ENCODE assay signal across 11 mouse cellular contexts in genomic region chr14:72110689-72111088, GRCm38 (mm10).
"Had no signal": no experiment of that assay in that cellular context is flagged by ENCODE, and none has a peak within 500 bp of the region (broad histone marks: within the 10 kb centered on the region; RNA-seq: fewer than 3 reads in every experiment).

No protein-coding gene starts in this region.

- H3K4me1 ChIP-seq: limb, embryonic 10.5 days; liver, embryonic 15.5 days; midbrain, embryonic 13.5 days; neural tube, embryonic 15.5 days had no signal

- H3K27me3 ChIP-seq: liver, embryonic 15.5 days; midbrain, embryonic 13.5 days; neural tube, embryonic 15.5 days had no signal

- ATAC-seq: midbrain, embryonic 13.5 days had no signal

- H3K9me3 ChIP-seq: limb, embryonic 10.5 days; liver, embryonic 15.5 days; midbrain, embryonic 13.5 days; neural tube, embryonic 15.5 days had no signal

- H3K27ac ChIP-seq: left cerebral cortex, adult 2 months; limb, embryonic 10.5 days; liver, embryonic 15.5 days; midbrain, embryonic 13.5 days; neural tube, embryonic 15.5 days had no signal

- H3K36me3 ChIP-seq: limb, embryonic 10.5 days; liver, embryonic 15.5 days; midbrain, embryonic 13.5 days; neural tube, embryonic 15.5 days had no signal

- H3K4me2 ChIP-seq: liver, embryonic 11.5 days; liver, embryonic 15.5 days; midbrain, embryonic 13.5 days; neural tube, embryonic 15.5 days had no signal

- H3K4me3 ChIP-seq: left cerebral cortex, adult 2 months; limb, embryonic 10.5 days; liver, embryonic 15.5 days; midbrain, embryonic 13.5 days; neural tube, embryonic 15.5 days had no signal

- DNase-seq: kidney, adult 18-20 months; lung, postnatal 10 days; right cerebral cortex, adult 18-20 months; right cerebral cortex, postnatal 25 days; thymus, postnatal 36 days had no signal

- H3K9ac ChIP-seq: liver, embryonic 15.5 days; midbrain, embryonic 13.5 days; neural tube, embryonic 15.5 days had no signal
